Mouse (Mus musculus): ENCODE measurements around the gene Mllt10. TPM values are rescaled to one million over a fixed set of nuclear protein-coding genes. Genes with fewer than 3 reads are reported as not detected.

Mllt10 gene
- 39.8 and 54.8 TPM in 2 replicates for polyA plus RNA-seq (2016; fragmentation: Nextera tagmentation; extraction: Ambion mirVana)

DNA sequence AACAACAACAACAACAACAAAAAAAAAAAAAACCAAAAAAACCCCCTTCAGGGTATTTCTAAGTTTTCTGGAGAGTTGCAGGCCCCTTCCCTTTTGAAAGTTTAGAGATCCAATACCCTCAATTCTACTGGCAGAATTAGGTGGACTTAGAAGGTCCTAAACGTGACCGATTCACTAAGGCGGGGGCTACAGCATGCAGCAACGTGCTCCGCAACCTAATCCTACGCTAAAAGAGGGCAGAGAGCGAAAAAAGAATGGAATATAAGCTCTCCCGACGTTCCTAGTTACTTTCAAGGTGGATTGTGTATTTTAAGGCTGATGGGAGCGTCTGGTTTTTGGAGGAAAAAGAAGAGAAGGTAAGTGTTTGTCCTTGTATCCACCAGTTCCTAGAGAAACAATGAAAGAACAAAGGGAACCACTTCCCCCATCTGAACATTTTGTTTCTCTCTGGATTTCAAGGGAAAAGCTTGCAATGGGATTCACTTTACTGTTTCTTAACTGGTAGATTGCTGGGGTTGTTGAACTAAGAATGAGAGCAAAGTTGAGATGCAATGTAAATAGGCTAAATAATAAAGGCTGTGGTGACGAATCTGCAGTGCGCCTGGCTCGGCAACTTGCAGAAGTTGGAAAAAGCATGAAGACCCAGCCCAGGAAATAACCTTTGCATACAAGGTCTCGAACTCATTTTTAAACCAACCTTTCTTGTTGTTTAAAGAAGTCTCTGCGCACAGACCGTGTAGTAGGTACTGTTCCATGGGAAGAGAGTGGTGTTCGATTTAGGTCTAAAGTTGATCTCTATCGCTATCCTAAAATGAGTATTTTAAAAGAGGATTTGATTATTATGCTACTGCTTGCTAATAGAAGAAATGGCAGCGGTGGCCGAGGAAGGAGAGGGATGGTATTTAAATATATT is at the start of gene Mllt10:
Gene Mllt10, plus strand, starts transcription at position 222 of the 913 bp plus-strand sequence.
- Histone ChIP-seq H3K36me3 (no peaks in the 10 kb centered on the region), H3K27me3 (ENCODE audit: insufficient read depth, poor library complexity, severe bottlenecking) (no peaks in the 10 kb centered on the region), H3K9me3 (no peaks in the 10 kb centered on the region), H3K27ac (peak within 1 kb of the TSS; percentile 99), H3K4me1 (peaks cover 18% of the 10 kb centered on the region), H3K4me3 (peak within 1 kb of the TSS; percentile 73)
- DNase-seq (ENCODE audit: low spot score), result no peak
- WGBS, result 1% methylated on average over 20 of the region's 20 CpGs

DNA sequence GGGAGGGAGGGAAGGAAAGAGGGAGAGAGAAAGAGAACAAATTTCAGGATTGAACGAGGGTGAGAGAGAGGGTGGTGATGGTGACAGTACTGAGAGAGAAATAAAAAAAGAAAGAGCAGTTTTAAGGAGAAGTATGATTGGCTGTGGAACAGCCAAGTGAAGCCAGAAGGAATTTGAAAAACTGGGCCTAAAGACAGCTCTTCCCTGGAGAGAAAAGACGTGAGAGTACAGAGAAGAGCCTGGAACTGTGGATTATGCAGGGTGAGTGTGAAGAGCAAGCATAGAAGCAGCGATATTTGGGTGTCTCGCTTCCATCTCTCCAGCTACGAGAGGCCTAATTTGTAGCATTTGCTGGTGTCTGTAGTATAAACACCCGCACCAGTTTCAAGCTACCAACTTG is 43.8 kb upstream of the Mllt10 start:
- Histone ChIP-seq H3K4me3 (no peak overlapping the region), H3K27me3 (ENCODE audit: insufficient read depth, poor library complexity, severe bottlenecking) (no peaks in the 10 kb centered on the region), H3K36me3 (no peaks in the 10 kb centered on the region), H3K9me3 (no peaks in the 10 kb centered on the region), H3K4me1 (no peaks in the 10 kb centered on the region), H3K27ac (no peak overlapping the region)
- no peak for DNase-seq (ENCODE audit: low spot score)
- 81% methylated on average over 6 of the region's 6 CpGs for WGBS

DNA sequence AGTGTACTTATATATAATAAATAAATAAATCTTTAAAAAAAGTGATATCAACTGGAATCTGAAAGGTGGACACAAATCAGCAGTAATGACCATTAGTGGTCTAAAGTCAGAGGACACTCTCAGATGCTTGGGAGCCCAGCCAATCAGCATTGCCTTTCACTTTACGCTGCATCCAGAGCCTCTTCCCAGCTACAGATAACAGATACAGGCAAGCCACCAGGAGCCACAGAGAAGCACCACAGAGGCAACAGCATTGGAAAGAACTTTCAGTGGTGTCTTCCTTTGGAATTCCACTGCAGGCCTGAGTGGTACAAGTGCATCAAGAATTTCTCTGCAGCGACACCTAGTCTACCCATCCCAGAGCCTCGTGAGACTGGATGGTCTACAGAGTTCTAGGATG is 42.2 kb upstream of the Mllt10 start:
- H3K27me3 ChIP-seq (ENCODE audit: insufficient read depth, poor library complexity, severe bottlenecking), result no peaks in the 10 kb centered on the region
- no peak overlapping the region for H3K27ac ChIP-seq
- no peak for DNase-seq (ENCODE audit: low spot score)
- H3K4me3 ChIP-seq, result no peak overlapping the region
- no peaks in the 10 kb centered on the region for H3K36me3 ChIP-seq
- no peaks in the 10 kb centered on the region for H3K4me1 ChIP-seq
- 63% methylated on average over 3 of the region's 3 CpGs for WGBS
- H3K9me3 ChIP-seq, result no peaks in the 10 kb centered on the region

DNA sequence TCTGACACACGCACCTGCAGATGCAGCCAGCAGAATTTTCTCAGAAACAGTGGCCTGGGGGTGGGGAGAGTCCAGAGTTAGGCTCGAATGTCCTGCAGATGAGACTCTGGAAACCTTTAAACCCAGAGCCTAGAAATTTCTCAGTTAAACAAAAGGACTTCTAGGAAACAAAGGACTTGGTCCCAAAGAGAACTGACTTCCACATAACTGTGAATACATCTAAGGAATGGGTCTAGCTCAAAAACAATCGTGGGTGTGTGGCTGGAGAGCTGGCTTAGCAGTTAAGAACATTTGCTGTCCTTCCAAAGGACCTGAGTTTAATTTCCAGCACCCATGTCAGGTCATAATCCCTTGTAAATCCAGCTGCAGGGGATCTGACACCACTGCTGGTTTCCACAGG is 39.5 kb upstream of the Mllt10 start:
- H3K36me3 ChIP-seq, result no peaks in the 10 kb centered on the region
- H3K9me3 ChIP-seq, result no peaks in the 10 kb centered on the region
- WGBS, result 56% methylated on average over 3 of the region's 3 CpGs
- DNase-seq (ENCODE audit: low spot score), result no peak
- no peak overlapping the region for H3K27ac ChIP-seq
- H3K4me3 ChIP-seq, result no peak overlapping the region
- no peaks in the 10 kb centered on the region for H3K27me3 ChIP-seq (ENCODE audit: insufficient read depth, poor library complexity, severe bottlenecking)
- no peaks in the 10 kb centered on the region for H3K4me1 ChIP-seq

DNA sequence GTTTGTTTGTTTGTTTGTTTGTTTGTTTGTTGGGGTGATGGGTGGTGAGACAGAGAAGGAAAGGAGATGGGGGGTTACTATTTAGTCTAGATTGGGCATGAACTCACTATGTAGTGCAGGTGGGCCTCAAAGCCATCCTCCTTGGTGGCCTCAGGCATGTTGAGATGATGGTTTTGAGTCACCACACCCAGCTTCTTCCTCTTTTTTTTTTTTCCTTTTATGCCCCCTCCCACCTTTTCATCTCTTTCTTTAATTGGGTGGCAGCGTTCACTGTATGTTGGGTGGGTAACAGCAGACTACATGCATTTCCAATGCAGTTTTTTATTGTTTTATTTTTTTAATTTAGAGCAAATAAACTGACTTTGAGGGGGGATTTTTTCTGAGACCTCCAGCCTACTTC is 38.4 kb upstream of the Mllt10 start:
- H3K36me3 ChIP-seq, result no peaks in the 10 kb centered on the region
- no peaks in the 10 kb centered on the region for H3K4me1 ChIP-seq
- no peaks in the 10 kb centered on the region for H3K9me3 ChIP-seq
- WGBS, result 78% methylated on average over 1 of the region's 1 CpGs
- H3K27ac ChIP-seq, result no peak overlapping the region
- no peaks in the 10 kb centered on the region for H3K27me3 ChIP-seq (ENCODE audit: insufficient read depth, poor library complexity, severe bottlenecking)
- DNase-seq (ENCODE audit: low spot score), result no peak
- H3K4me3 ChIP-seq, result no peak overlapping the region

DNA sequence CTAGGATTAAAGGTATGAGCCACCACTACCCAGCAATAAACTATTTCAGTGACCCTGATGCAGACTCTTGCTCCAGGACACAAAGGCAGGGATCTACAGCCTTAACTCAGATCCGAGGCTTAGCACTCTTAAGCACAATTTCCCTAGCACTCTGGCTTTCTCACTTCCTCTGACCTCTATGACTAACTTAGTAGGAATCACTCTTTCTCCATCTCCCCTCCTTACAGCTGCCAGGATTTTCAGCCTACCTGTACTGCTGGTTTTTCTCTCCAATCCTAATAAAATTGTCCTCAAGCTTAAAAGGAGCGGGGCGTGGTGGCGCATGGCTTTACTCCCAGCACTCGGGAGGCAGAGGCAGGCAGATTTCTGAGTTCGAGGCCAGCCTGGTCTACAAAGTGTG is 37.7 kb upstream of the Mllt10 start:
- DNase-seq (ENCODE audit: low spot score), result no peak
- Histone ChIP-seq H3K36me3 (no peaks in the 10 kb centered on the region), H3K9me3 (no peaks in the 10 kb centered on the region), H3K27ac (no peak overlapping the region), H3K4me3 (no peak overlapping the region), H3K4me1 (no peaks in the 10 kb centered on the region), H3K27me3 (ENCODE audit: insufficient read depth, poor library complexity, severe bottlenecking) (no peaks in the 10 kb centered on the region)
- 90% methylated on average over 6 of the region's 6 CpGs for WGBS

DNA sequence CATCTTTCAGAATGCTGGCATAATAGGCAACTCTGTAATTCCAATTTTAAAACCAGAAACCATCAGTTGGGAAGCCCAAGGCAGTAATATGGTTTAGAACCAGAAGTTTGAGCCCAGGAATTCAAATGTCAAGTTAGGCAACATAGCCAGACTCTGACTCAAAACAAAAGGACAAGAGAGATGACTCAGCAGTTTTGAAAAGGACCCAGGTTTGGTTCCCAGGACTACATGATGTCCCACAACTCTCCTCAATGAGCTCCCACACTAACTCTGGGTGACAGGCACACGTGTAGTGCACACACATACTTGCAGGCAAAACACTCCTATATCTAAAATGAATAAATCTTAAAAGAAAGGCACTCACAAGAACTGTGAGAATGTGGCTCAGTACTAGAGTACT is 35.9 kb upstream of the Mllt10 start:
- H3K27ac ChIP-seq, result no peak overlapping the region
- 76% methylated on average over 1 of the region's 1 CpGs for whole genome bisulfite sequencing
- H3K4me1 ChIP-seq, result no peaks in the 10 kb centered on the region
- H3K36me3 ChIP-seq, result no peaks in the 10 kb centered on the region
- no peak for DNase-seq (ENCODE audit: low spot score)
- H3K27me3 ChIP-seq (ENCODE audit: insufficient read depth, poor library complexity, severe bottlenecking), result no peaks in the 10 kb centered on the region
- no peaks in the 10 kb centered on the region for H3K9me3 ChIP-seq
- H3K4me3 ChIP-seq, result no peak overlapping the region

DNA sequence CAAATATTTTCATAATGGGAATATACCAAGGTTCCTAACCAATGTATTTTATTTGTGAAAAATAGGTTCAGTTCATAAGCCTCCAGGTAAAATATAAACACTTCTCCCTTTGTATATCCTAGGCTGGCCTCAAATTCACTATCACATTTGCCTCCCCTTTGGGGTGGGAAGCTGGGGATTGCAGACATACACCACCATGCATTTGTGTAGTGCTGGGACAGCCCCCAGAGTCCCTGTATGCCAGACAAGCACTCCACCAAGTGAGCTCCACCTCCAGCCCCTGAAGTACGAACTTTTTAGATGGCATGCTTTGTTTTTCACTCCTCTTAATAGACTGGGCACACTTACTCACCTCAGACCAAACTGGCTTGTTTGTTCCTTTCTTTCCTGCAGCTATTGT is 32.2 kb upstream of the Mllt10 start:
- Histone ChIP-seq H3K4me3 (no peak overlapping the region), H3K27ac (no peak overlapping the region), H3K36me3 (no peaks in the 10 kb centered on the region), H3K27me3 (ENCODE audit: insufficient read depth, poor library complexity, severe bottlenecking) (no peaks in the 10 kb centered on the region), H3K9me3 (no peaks in the 10 kb centered on the region), H3K4me1 (peaks cover 17% of the 10 kb centered on the region; the same call in 1 of the 2 replicates)
- 41% methylated on average over 1 of the region's 1 CpGs for WGBS
- DNase-seq (ENCODE audit: low spot score), result no peak

DNA sequence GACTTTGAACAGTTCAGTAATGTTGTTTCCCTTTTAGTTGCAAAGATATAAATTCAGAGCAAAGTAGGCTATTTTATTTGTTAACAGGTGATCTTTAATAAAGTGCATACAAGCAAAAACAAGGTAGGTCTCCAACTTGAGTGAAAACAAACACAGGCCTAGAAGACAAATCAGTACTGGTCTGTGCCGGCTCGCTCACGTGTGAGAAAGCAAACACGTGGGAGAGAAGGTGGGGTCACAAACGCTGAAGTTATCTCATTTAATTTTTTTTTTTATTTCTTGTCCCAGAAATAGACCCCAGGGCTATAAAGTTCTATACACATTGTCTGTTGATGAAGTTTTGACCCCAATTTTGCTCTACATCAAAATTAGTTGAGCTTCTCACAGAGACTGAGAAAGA is 29.9 kb upstream of the Mllt10 start:
- DNase-seq (ENCODE audit: low spot score), result no peak
- Histone ChIP-seq H3K4me1 (peaks cover 20% of the 10 kb centered on the region; the same call in 1 of the 2 replicates), H3K27me3 (ENCODE audit: insufficient read depth, poor library complexity, severe bottlenecking) (no peaks in the 10 kb centered on the region), H3K27ac (0 out of 2 replicates have a peak overlapping the region, but pooled peaks have one; percentile 98), H3K9me3 (no peaks in the 10 kb centered on the region), H3K36me3 (no peaks in the 10 kb centered on the region), H3K4me3 (no peak overlapping the region)
- WGBS, result 59% methylated on average over 5 of the region's 5 CpGs

DNA sequence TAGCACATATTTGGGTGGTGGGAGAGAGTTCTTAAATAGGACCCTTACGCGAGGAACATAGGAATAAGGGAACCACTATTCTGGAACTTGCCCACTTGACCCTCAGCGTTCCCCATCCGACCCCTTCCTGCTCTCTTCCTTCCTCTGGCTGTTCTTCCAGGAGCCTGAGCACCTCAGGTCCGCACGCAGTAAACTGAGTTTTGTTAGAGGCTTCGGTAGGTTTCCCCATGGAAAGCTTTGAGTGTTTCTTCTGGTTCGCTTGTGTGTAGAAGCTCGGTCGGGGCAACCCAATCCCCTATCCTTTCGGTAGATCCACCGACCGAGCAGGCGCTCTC is 29.3 kb upstream of the Mllt10 start:
- no peaks in the 10 kb centered on the region for H3K27me3 ChIP-seq (ENCODE audit: insufficient read depth, poor library complexity, severe bottlenecking)
- peak overlapping the region; percentile 72 for H3K4me3 ChIP-seq
- H3K4me1 ChIP-seq, result peaks cover 20% of the 10 kb centered on the region; the same call in 1 of the 2 replicates
- H3K36me3 ChIP-seq, result no peaks in the 10 kb centered on the region
- no peak for DNase-seq (ENCODE audit: low spot score)
- H3K27ac ChIP-seq, result peak overlapping the region; percentile 98
- 2% methylated on average over 14 of the region's 14 CpGs for WGBS
- no peaks in the 10 kb centered on the region for H3K9me3 ChIP-seq

DNA sequence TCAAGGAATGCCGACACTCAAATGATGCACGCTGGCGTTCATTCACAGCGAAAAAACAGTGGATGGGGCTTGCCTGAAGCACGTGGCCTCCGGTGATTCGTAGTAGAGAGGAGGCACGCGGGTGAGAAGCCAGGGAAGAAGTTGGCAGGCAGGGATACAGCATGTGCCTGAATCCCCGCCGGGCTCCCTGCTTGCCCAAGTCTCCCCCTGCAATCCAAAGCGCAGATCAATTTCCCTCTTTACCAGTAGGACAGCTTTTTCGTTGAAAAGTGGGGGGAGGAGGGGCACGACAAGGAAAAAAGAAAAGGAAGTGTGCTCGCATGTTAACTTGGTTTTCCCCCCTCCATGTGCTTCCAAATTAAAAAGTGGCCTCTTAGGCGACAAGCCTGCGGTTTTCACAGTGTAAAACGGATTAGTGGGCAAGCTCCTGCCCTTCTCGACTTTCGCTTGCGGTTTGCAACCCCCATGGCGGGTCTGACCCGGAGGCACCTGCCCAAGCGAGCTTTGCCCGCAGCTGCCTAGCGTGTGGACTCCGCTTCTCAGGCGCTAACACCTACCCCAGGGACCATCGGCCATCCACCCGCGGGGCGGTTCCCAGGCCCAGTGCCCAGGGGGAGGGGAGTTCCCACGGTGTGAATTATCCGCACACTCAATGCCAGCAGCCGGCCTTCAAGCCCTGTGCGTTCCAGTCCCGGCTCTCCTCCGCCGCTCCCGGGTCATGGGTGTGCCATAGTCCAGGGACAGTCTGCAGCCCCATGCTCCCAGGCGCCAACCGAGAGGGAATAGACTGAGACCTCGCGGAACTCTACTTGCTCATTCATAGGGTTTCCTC is 28.7 kb upstream of the Mllt10 start:
- Histone ChIP-seq H3K9me3 (no peaks in the 10 kb centered on the region), H3K36me3 (no peaks in the 10 kb centered on the region), H3K27me3 (ENCODE audit: insufficient read depth, poor library complexity, severe bottlenecking) (no peaks in the 10 kb centered on the region), H3K27ac (peak overlapping the region; percentile 98), H3K4me3 (peak overlapping the region; percentile 72), H3K4me1 (peaks cover 24% of the 10 kb centered on the region)
- DNase-seq (ENCODE audit: low spot score), result peak; percentile 85
- under 1% methylated on average over 44 of the region's 44 CpGs for WGBS

DNA sequence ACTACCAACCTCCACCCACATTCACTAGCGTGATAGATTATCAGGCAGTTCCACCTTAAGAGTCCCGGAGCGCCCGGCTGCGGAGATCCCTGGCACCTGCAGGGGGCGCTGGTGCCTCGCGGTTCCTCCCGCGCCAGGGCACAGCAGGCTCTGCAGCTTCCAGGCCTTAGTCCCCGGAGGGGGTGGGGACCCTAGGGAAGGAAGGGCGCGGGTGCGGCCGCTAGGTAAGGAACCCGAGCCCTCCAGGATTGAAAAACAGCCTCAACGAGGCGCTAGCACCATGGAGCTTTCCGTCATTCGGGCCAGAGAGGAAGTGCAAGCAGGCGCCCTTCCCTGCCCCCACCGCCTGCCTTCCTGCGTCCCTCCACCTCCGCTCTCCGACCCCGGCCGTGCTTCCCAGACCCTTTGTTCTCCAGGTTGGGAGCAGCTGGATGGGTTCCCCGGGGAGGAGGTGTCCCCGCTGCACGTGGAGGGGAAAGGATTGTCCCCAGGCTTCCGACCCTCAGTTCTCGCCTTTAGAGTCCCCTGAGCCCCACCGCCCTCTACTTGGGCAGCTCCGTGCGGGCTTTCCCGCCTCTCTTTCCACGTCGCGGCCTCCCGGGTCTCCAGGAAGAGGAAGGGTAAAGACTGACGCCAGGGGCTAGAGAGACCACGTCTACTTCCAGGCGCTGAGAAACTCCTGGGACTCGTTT is 27.4 kb upstream of the Mllt10 start:
- under 1% methylated on average over 44 of the region's 44 CpGs for WGBS
- H3K4me1 ChIP-seq, result peaks cover 36% of the 10 kb centered on the region
- peak; percentile 98 for DNase-seq (ENCODE audit: low spot score)
- H3K36me3 ChIP-seq, result no peaks in the 10 kb centered on the region
- no peaks in the 10 kb centered on the region for H3K9me3 ChIP-seq
- no peaks in the 10 kb centered on the region for H3K27me3 ChIP-seq (ENCODE audit: insufficient read depth, poor library complexity, severe bottlenecking)
- peak overlapping the region; percentile 72 for H3K4me3 ChIP-seq
- H3K27ac ChIP-seq, result peak overlapping the region; percentile 98
